Mouse (Mus musculus): Measurements from ENCODE around the gene Ndufb7.

The Ndufb7 gene

DNA sequence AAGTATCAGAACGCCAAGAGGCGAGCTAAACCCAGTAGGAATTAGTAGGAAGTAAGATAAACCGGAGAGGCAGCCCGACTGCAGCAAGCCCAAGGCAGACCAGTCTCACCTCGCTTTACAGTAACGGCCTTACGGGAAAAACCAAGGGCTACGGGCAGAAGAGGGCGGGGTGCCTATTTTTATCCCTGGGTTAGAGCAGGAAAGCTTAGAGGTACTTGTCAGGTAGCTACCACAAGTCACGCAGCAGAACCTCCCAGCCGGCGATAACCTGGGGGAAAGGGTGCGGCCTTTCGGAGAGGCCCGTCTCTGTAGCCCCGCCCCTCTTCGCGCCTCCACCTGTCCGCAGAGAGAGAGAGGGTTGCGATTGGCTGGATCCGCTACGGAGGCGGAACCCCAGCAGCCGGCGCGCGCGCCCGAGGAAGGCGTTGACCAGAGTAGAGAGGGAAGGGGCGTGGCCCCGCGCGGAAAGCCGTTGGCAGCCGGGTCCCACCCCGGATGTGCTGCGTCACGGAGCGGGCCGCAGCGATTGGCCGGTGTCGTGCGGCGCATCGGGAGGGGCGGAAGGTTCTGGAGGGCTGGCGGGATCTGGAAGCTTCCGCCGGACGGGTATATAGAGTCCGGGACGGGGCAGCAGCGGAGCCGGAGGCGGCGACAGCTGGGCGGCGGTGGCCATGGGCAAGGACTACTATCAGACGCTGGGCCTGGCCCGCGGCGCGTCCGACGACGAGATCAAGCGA lies 41.4 kb downstream of the Ndufb7 start, which contains the start of the genes Tecr and Dnajb1:
TSS of gene Tecr (minus strand) at position 311 of the 737 bp plus-strand sequence.
TSS of gene Dnajb1 (plus strand) at position 533 of the 737 bp plus-strand sequence.
- DNase-seq (ENCODE audit: low read depth), result peak; percentile 99

DNA sequence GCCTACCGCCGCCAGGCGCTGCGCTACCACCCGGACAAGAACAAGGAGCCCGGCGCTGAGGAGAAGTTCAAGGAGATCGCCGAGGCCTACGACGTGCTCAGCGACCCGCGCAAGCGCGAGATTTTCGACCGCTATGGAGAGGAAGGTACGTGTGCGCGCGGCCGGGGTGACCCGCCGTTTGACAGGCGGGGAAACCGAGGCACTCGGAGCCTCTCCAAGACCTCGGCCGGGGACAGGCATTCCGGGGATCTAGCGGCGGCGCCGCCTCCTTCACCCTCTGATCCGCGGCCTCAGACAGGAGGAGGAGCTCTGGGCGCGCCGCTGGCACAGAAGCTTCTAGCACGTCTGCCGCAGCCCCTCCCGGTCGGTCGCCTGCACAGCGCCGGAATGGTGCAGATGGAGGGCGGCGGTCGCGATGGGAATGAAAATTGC lies 41.9 kb downstream of the Ndufb7 start:
- DNase-seq (ENCODE audit: low read depth), result peak; percentile 62

GRCm38 (mm10) chr8:83609086-83609485 lies 42.6 kb downstream of the Ndufb7 start:
- DNase-seq (ENCODE audit: low read depth), result no peak

DNA sequence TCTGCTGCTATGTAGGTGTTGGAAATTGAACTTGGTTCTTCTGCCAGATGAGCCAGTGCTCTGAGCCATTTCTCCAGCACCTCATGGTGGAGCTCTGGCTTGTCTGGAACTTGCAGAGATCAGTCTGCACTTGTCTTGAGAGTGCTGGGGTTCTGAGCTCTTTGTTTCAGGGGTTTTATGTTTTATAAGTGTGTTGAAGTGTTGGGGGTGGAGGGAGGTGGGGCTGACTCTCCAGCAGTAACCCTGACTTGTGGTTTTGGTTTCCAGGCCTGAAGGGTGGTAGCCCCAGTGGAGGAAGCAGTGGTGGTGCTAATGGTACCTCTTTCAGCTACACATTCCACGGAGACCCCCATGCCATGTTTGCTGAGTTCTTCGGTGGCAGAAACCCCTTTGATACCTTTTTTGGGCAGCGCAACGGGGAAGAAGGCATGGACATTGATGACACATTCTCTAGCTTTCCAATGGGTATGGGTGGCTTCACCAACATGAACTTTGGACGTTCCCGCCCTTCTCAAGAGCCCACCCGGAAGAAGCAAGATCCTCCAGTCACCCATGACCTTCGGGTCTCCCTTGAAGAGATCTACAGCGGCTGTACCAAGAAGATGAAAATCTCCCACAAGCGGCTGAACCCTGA lies 43.2 kb downstream of the Ndufb7 start:
- no peak for DNase-seq (ENCODE audit: low read depth)

- no peak for DNase-seq (ENCODE audit: low read depth)
Observed at GRCm38 (mm10) chr8:83611921-83612320, 45.5 kb downstream of the Ndufb7 start.

DNA sequence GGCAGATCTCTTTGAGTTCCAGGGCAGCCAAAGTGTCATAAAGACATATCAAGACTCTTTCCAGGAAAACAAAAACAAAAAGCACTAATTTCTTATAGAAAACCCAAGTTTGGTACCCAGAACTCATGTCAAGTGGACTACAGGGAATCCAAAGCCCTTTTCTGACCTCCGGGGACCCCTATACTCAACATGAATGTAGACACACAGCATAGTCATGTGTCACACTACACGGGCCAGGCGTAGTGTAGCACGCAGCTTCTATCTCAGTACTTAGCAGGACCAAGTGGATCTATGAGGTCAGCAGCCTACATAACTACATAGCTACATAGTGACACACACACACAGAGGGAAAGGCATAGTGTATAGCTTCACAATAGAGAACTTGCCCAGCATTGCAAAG lies 47.2 kb downstream of the Ndufb7 start:
- no peak for DNase-seq (ENCODE audit: low read depth)

DNA sequence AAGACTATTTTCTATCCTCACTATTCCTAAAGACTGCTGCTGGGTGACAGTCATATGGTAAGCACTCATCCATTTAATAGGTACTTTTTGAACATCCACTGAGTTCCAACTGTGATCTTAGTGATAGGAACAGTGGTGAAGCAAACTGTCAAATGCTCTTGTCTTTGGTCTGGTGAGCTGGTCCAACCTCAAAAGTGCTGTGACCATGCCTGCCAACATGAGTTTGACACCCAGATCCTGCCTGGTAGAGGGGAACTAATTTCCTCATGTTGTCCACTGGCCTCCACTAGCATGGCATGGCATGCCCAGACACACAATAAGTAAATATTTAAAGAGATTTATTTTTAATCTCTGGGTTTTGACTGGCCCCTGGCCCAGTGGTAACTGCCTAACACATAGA lies 50.2 kb downstream of the Ndufb7 start:
- no peak for DNase-seq (ENCODE audit: low read depth)

- DNase-seq (ENCODE audit: low read depth), result no peak
Observed at GRCm38 (mm10) chr8:83617111-83617510, 50.6 kb downstream of the Ndufb7 start.

DNA sequence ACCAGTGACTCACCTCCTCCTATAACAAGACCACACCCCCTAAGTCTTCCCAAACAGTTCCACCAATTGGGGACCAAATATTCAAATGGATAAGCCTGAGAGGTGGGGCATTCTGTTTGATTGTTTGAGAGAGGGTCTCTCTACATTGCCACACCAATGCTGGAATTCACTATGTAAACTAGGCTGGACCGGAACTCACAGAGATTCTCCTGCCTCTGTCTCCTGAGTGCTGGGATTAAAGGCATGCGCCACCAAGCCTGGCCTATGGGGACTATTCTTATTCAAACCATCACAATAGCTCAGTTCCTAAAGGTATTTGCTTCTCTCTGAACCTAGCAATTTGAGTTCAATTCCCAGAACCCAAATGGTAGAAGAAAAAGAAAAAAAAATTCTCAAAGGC lies 52.1 kb downstream of the Ndufb7 start:
- DNase-seq (ENCODE audit: low read depth), result no peak

DNA sequence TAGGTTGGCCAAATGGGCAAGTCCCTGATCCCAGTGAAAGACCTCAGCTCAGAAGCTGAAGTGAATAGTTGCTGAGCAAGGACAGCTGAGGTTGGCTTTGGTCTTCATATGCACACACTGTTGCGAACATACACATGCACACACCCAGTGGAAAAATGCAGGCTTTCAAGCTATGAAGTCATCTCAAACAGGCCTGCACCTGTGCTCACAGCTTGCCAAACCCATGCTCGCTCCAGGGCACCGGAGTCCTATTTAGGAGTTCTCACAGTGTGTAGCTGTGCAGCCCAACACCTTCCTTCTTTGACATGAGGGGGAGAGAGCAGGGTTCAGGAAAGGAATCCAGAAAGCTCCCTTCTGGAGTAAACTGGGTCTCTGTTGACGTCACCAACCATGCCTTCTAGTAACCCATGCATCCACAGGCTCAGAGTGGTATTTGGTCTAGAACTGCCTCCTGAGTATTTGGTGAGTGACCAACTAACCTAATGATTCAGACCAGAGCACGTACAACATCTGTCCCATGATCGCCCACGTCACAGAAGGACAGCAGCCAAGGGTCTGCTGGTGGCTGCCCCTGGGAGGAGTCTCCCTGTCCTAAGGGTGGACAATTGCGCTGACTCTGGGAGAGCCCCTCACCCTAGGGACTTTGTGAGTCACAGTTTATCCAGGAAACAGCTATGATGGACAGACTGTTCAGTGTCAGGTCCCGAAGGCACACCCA lies 53.3 kb downstream of the Ndufb7 start:
- no peak for DNase-seq (ENCODE audit: low read depth)

Measured in c-Kit-positive CD71-positive TER-119-negative erythroid progenitor cells, embryonic 14.5 days (primary cell).